Comparison of ENCODE assay signal across 20 mouse cellular contexts in the genomic region with DNA sequence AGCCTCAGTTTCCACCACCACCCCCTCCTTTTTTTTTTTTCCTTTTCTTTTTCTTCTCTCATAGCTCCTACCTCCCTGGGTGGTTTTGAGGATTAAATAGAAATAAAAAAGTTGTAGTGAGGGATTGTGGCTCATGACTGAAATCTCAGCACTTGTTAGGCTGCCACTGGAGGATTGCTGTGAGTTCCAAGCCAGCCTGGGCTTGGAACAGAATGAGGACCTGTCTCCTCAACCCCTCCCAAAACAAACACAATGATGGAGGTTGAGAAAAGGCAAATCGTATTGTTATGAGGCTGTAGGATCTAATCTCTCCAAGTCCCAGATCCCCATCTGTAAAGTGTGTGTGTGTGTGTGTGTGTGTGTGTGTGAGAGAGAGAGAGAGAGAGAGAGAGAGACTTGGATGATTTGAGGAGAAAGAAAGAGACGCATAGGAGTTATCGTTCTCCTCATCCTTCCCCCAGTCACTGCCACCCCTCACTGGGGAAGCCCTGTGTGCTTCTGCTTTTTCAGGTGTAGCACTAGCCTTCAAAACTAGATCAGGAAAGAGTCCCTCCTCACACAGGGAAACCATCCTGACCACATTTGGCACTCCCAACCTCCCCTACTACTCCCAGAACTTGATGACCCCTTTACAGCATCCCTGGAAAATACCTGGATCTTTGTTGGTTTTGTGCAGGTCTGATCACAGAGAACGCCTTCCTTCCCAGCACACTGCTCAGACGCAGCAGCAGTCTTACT. TPM values are rescaled to one million over a fixed set of nuclear protein-coding genes. Genes with fewer than 3 reads are reported as not detected.
DNase-seq lines count a peak whose midpoint lies in the region; ATAC-seq and TF ChIP-seq lines count a peak whose summit lies in the region.
"Had no signal": no experiment of that assay in that cellular context is flagged by ENCODE, and none has a peak within 500 bp of the region (broad histone marks: within the 10 kb centered on the region; RNA-seq: fewer than 3 reads in every experiment).

No protein-coding gene starts in this region.

- no peaks in the 10 kb centered on the region for H3K27me3 ChIP-seq in hindbrain, postnatal 0 days (ENCODE audit: insufficient read depth, low read length)
- H3K27me3 ChIP-seq in hindbrain, embryonic 14.5 days (ENCODE audit: control insufficient read depth, insufficient read depth, low read length) = no peaks in the 10 kb centered on the region
- no peaks in the 10 kb centered on the region for H3K27me3 ChIP-seq in embryonic facial prominence, embryonic 15.5 days
- H3K27me3 ChIP-seq: forebrain, embryonic 12.5 days; Patski had no signal

- no peaks in the 10 kb centered on the region for H3K9me3 ChIP-seq in hindbrain, postnatal 0 days (ENCODE audit: low read length)
- H3K9me3 ChIP-seq in hindbrain, embryonic 14.5 days (ENCODE audit: control insufficient read depth, low read length) = no peaks in the 10 kb centered on the region
- H3K9me3 ChIP-seq in embryonic facial prominence, embryonic 15.5 days (replicated peaks) = no peaks in the 10 kb centered on the region
- H3K9me3 ChIP-seq: forebrain, embryonic 10.5 days; forebrain, embryonic 12.5 days; G1E had no signal

- peak; percentile 46 for DNase-seq in cerebellum, adult 11-12 months
- DNase-seq in cerebellum, postnatal 4 days (ENCODE audit: low spot score in 2 of 2) = no peak
- peak; percentile 65 for DNase-seq in cerebellum, adult 9-10 months
- DNase-seq in cerebellum, adult 8-10 months = no peak
- no peak for DNase-seq in hindbrain, postnatal 0 days (ENCODE audit: low spot score)
- DNase-seq in hindbrain, embryonic 14.5 days (ENCODE audit: low spot score) = no peak
- DNase-seq: adrenal gland, adult 8-10 months; adrenal gland, postnatal 14 days; adrenal gland, postnatal 36 days; B cell, adult 2 months had no signal

- H3K4me2 ChIP-seq in hindbrain, postnatal 0 days (ENCODE audit: low read depth, low read length) = peak overlapping the region; percentile 34; the same call in 1 of the 2 replicates
- H3K4me2 ChIP-seq in hindbrain, embryonic 14.5 days (replicated peaks) = no peak overlapping the region
- peak overlapping the region; percentile 35 for H3K4me2 ChIP-seq in embryonic facial prominence, embryonic 15.5 days (replicated peaks)
- H3K4me2 ChIP-seq: forebrain, embryonic 12.5 days had no signal

- WGBS in hindbrain, postnatal 0 days = 84% methylated on average over 5 of the region's 5 CpGs
- 77% methylated on average over 5 of the region's 5 CpGs for WGBS in hindbrain, embryonic 14.5 days
- WGBS in embryonic facial prominence, embryonic 15.5 days = 63% methylated on average over 5 of the region's 5 CpGs

- no peak for TF ChIP-seq CTCF in hindbrain, postnatal 0 days (IDR thresholded peaks at IDR 0.05; ENCODE audit: low read depth)

- no peak overlapping the region for H3K9ac ChIP-seq in hindbrain, postnatal 0 days (replicated peaks; ENCODE audit: low read length)
- H3K9ac ChIP-seq in hindbrain, embryonic 14.5 days = no peak overlapping the region
- H3K9ac ChIP-seq in embryonic facial prominence, embryonic 15.5 days = no peak overlapping the region
- H3K9ac ChIP-seq: forebrain, embryonic 12.5 days had no signal

- no peaks in the 10 kb centered on the region for H3K36me3 ChIP-seq in hindbrain, postnatal 0 days (ENCODE audit: insufficient read depth, low read length)
- no peaks in the 10 kb centered on the region for H3K36me3 ChIP-seq in hindbrain, embryonic 14.5 days (replicated peaks; ENCODE audit: control insufficient read depth, insufficient read depth)
- no peaks in the 10 kb centered on the region for H3K36me3 ChIP-seq in embryonic facial prominence, embryonic 15.5 days
- H3K36me3 ChIP-seq: forebrain, embryonic 10.5 days; forebrain, embryonic 12.5 days; G1E had no signal

- no peak overlapping the region for H3K27ac ChIP-seq in hindbrain, postnatal 0 days
- H3K27ac ChIP-seq in hindbrain, embryonic 14.5 days = no peak overlapping the region
- no peak overlapping the region for H3K27ac ChIP-seq in embryonic facial prominence, embryonic 15.5 days (replicated peaks)
- H3K27ac ChIP-seq: forebrain, embryonic 10.5 days; forebrain, embryonic 12.5 days had no signal

- ATAC-seq in hindbrain, postnatal 0 days = no peak
- no peak for ATAC-seq in hindbrain, embryonic 14.5 days (ENCODE audit: low FRiP score)
- ATAC-seq in embryonic facial prominence, embryonic 15.5 days (ENCODE audit: insufficient number of reproducible peaks, low FRiP score, low TSS enrichment, low read depth) = no peak
- ATAC-seq: activated CD4-positive, CD25-positive, alpha-beta regulatory T cell, adult 4 months; CD4-positive, CD25-positive, alpha-beta regulatory T cell, adult 4 months; forebrain, embryonic 14.5 days; forebrain, embryonic 16.5 days had no signal

- no peaks in the 10 kb centered on the region for H3K4me1 ChIP-seq in hindbrain, postnatal 0 days (ENCODE audit: insufficient read depth, low read length)
- H3K4me1 ChIP-seq in hindbrain, embryonic 14.5 days (replicated peaks; ENCODE audit: control insufficient read depth, insufficient read depth, low read length) = no peaks in the 10 kb centered on the region
- H3K4me1 ChIP-seq in embryonic facial prominence, embryonic 15.5 days = 0 out of 2 replicates have a peak, but pooled peaks cover 10% of the 10 kb centered on the region
- H3K4me1 ChIP-seq: forebrain, embryonic 12.5 days had no signal

- no peak overlapping the region for H3K4me3 ChIP-seq in hindbrain, postnatal 0 days (ENCODE audit: low read length)
- H3K4me3 ChIP-seq in hindbrain, embryonic 14.5 days (replicated peaks; ENCODE audit: low read length) = no peak overlapping the region
- H3K4me3 ChIP-seq in embryonic facial prominence, embryonic 15.5 days (replicated peaks) = 0 out of 2 replicates have a peak overlapping the region, but pooled peaks have one; percentile 29
- H3K4me3 ChIP-seq: erythroblast, embryonic 14.5 days; forebrain, embryonic 10.5 days; forebrain, embryonic 12.5 days had no signal

RNA-seq across cellular contexts. Expression of a gene that starts 0.8 kb away (rescaled TPM):
- 17.6 and 21.0 TPM in 2 replicates for total RNA-seq in hindbrain, postnatal 0 days (2014; rRNA removed)
- 0.78 and 0.88 TPM in 2 replicates for polyA plus RNA-seq in hindbrain, postnatal 0 days (2015; fragmentation: Nextera tagmentation; extraction: Ambion mirVana)
- 0.23 and 0.31 TPM in 2 replicates for polyA plus RNA-seq in hindbrain, embryonic 14.5 days (2014; fragmentation: Nextera tagmentation; extraction: Ambion mirVana)
- 1.1 and 1.6 TPM in 2 replicates for polyA plus RNA-seq in embryonic facial prominence, embryonic 15.5 days (2015; fragmentation: Nextera tagmentation; extraction: Ambion mirVana)
- polyA plus RNA-seq: activated CD4-positive, CD25-positive, alpha-beta regulatory T cell, adult 4 months; CD4-positive, CD25-positive, alpha-beta regulatory T cell, adult 4 months; erythroblast, embryonic 14.5 days; G1E had no signal

Comparison
In these comparisons a context has a peak if more than half of its experiments do, and no peak if none do; other contexts are left out.
1. DNase-seq: peak in cerebellum, adult 11-12 months (single experiment) and cerebellum, adult 9-10 months (single experiment); none in cerebellum, postnatal 4 days (0 of 2), cerebellum, adult 8-10 months (single experiment), hindbrain, postnatal 0 days (single experiment) and hindbrain, embryonic 14.5 days (single experiment).